9 mouse cellular contexts compared by ENCODE assay signal in the genomic region with DNA sequence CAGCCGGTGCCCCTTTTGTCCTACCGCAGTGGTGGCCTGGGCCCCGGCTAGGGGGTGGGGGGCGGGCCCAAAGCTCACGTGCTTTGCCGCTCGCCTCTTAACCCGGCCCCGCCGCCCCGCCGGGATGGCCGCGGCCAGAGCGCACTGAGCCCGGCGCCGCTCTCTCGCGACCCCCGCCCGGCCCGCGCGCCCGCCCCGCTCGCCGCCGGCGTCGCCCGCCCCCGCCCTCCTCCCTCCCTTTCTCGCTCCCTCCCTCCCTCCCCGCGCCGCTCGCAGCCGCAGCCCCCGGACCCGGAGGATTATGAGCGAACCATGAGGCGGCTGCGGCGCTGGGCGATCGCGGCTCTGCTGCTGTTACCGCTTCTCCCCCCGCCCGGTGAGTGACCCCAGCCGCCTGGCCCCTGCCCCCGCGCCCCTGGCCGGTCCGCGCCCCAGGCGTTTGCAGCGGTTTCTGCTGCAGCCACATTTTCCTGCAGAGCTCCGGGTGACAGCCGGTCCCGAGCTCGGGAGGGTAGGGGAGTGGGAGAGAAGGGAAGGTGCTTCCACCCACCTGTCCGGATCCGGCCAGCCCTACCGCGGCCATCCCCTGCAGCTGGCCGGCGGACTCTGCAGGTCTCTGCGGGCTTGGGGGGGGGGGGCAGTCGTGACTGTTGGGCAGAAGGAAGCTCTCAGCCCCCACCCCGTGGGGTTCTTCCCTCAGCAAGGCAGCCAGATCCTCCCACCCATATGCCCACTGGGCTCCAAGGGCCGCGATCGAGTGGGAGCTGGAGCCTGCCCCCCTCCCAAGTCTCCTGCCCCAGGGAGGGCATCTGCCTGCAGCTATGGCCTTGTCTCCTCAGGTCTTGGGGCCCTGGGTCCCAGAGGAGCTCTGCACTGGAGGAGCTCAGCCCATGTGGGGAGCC. TPM values are rescaled to one million over a fixed set of nuclear protein-coding genes. Genes with fewer than 3 reads are reported as not detected.
DNase-seq lines count a peak whose midpoint lies in the region; ATAC-seq and TF ChIP-seq lines count a peak whose summit lies in the region.
"Had no signal": no experiment of that assay in that cellular context is flagged by ENCODE, and none has a peak within 500 bp of the region (broad histone marks: within the 10 kb centered on the region; RNA-seq: fewer than 3 reads in every experiment).

A gene (plus strand): TSS at position 131 of the 902 bp plus-strand sequence.

- H3K27me3 ChIP-seq in forebrain, embryonic 12.5 days, result peaks cover 54% of the 10 kb centered on the region
- H3K27me3 ChIP-seq in limb, embryonic 11.5 days (ENCODE audit: control insufficient read depth, insufficient read depth, low read length), result peaks cover 26% of the 10 kb centered on the region
- H3K27me3 ChIP-seq in small intestine, adult 2 months (ENCODE audit: control insufficient read depth, insufficient read depth, low read length), result peaks cover 22% of the 10 kb centered on the region

- DNase-seq in adrenal gland, postnatal 14 days, result peak; percentile 45
- no peak for DNase-seq in adrenal gland, adult 2 months
- no peak for DNase-seq in left cerebral cortex, adult 2 months (ENCODE audit: extremely low spot score in 1 of 2, low spot score in 2 of 2)
- no peak for DNase-seq in left cerebral cortex, adult 11 months (ENCODE audit: low spot score)
- peak; percentile 46 for DNase-seq in limb, embryonic 11.5 days (ENCODE audit: low spot score)

- intact Hi-C loops in left cerebral cortex, adult 2 months (cut with DNase I), result no loop called here

- peaks cover 26% of the 10 kb centered on the region for H3K4me1 ChIP-seq in forebrain, embryonic 12.5 days
- H3K4me1 ChIP-seq in limb, embryonic 11.5 days (ENCODE audit: control insufficient read depth, insufficient read depth, low read length), result peaks cover 11% of the 10 kb centered on the region
- no peaks in the 10 kb centered on the region for H3K4me1 ChIP-seq in small intestine, adult 2 months (ENCODE audit: control insufficient read depth, insufficient read depth, insufficient read length, low read length)

- TF ChIP-seq POLR2A in small intestine, adult 2 months (IDR thresholded peaks at IDR 0.05; ENCODE audit: low read depth, low read length), result no peak

- TF ChIP-seq CTCF in left cerebral cortex, adult 2 months (IDR thresholded peaks at IDR 0.05), result no peak
- TF ChIP-seq CTCF in small intestine, adult 2 months (IDR thresholded peaks at IDR 0.05; ENCODE audit: extremely low read depth, insufficient read length, insufficient replicate concordance, low read depth, low read length), result no peak

- H3K4me3 ChIP-seq in left cerebral cortex, adult 2 months, result peak within 1 kb of the TSS; percentile 95
- peak within 1 kb of the TSS; percentile 60 for H3K4me3 ChIP-seq in forebrain, embryonic 12.5 days (replicated peaks)
- peak within 1 kb of the TSS; percentile 61 for H3K4me3 ChIP-seq in limb, embryonic 11.5 days (ENCODE audit: low read depth, low read length)
- H3K4me3 ChIP-seq in small intestine, adult 2 months (ENCODE audit: low read depth, low read length), result peak within 1 kb of the TSS; percentile 54
- H3K4me3 ChIP-seq: erythroblast, embryonic 14.5 days had no signal

- peak within 1 kb of the TSS; percentile 98 for H3K4me2 ChIP-seq in forebrain, embryonic 12.5 days
- peak within 1 kb of the TSS; percentile 100 for H3K4me2 ChIP-seq in limb, embryonic 11.5 days (ENCODE audit: low read depth, severe bottlenecking)

- H3K36me3 ChIP-seq in forebrain, embryonic 12.5 days (replicated peaks), result no peaks in the 10 kb centered on the region
- no peaks in the 10 kb centered on the region for H3K36me3 ChIP-seq in limb, embryonic 11.5 days (ENCODE audit: control insufficient read depth, insufficient read depth, low read length)
- H3K36me3 ChIP-seq in small intestine, adult 2 months (ENCODE audit: control insufficient read depth, insufficient read depth, low read length), result no peaks in the 10 kb centered on the region

- peak within 1 kb of the TSS; percentile 98 for H3K27ac ChIP-seq in left cerebral cortex, adult 2 months
- H3K27ac ChIP-seq in forebrain, embryonic 12.5 days, result no peak within 1 kb of the TSS
- no peak within 1 kb of the TSS for H3K27ac ChIP-seq in limb, embryonic 11.5 days (replicated peaks; ENCODE audit: low read depth, low read length)
- H3K27ac ChIP-seq in small intestine, adult 2 months (ENCODE audit: insufficient read depth, low read depth, low read length), result no peak within 1 kb of the TSS

- ATAC-seq in forebrain, embryonic 12.5 days (ENCODE audit: low FRiP score), result peak; percentile 57
- peak; percentile 6; the same call in 1 of the 2 replicates for ATAC-seq in limb, embryonic 11.5 days (ENCODE audit: insufficient number of reproducible peaks, low FRiP score, low TSS enrichment, low read depth)
- ATAC-seq in erythroblast, adult 5-6 weeks (replicated peaks; ENCODE audit: low FRiP score, poor library complexity, severe bottlenecking), result no peak

- no peaks in the 10 kb centered on the region for H3K9me3 ChIP-seq in forebrain, embryonic 12.5 days
- no peaks in the 10 kb centered on the region for H3K9me3 ChIP-seq in limb, embryonic 11.5 days (ENCODE audit: control insufficient read depth, low read length)

- H3K9ac ChIP-seq in forebrain, embryonic 12.5 days, result peak within 1 kb of the TSS; percentile 70
- H3K9ac ChIP-seq in limb, embryonic 11.5 days (ENCODE audit: low read length), result peak within 1 kb of the TSS; percentile 64

- under 1% methylated on average over 51 of the region's 76 CpGs for WGBS in forebrain, embryonic 12.5 days
- WGBS in limb, embryonic 11.5 days, result under 1% methylated on average over 63 of the region's 76 CpGs
- 1% methylated on average over 45 of the region's 76 CpGs for WGBS in small intestine, adult 2 months

RNA-seq across cellular contexts. Expression of the gene that starts here (rescaled TPM):
- 10.3 and 17.2 TPM in 2 replicates for total RNA-seq in adrenal gland, postnatal 14 days (2021)
- total RNA-seq in adrenal gland, adult 2 months (2021), result 1 to 10 TPM; 2.9 to 3.4 TPM
- 9.2 and 11.0 TPM in 2 replicates for polyA plus RNA-seq in adrenal gland, adult 2 months (2012; rRNA removed)
- 100 to 1,000 TPM; 128 to 140 TPM for total RNA-seq in left cerebral cortex, adult 2 months (2021)
- 22.7 and 23.0 TPM in 2 replicates for polyA plus RNA-seq in forebrain, embryonic 12.5 days (2016; fragmentation: Nextera tagmentation; extraction: Ambion mirVana)
- 14.2 and 15.4 TPM in 2 replicates for polyA plus RNA-seq in limb, embryonic 11.5 days (2014; fragmentation: Nextera tagmentation; extraction: Ambion mirVana)
- 3.1 TPM in 2 replicates for polyA plus RNA-seq in small intestine, adult 2 months (2012; rRNA removed)
- total RNA-seq in erythroblast, adult 5-6 weeks (2015; ENCODE audit: low replicate concordance), result not detected in 2 replicates
- not detected in 2 replicates for total RNA-seq in erythroblast, adult 5-6 weeks (2017; ENCODE audit: low replicate concordance)

Comparison
In these comparisons a context has a peak if more than half of its experiments do, and no peak if none do; other contexts are left out.
1. DNase-seq: peak in adrenal gland, postnatal 14 days (single experiment) and limb, embryonic 11.5 days (single experiment); none in adrenal gland, adult 2 months (single experiment), left cerebral cortex, adult 2 months (0 of 2) and left cerebral cortex, adult 11 months (single experiment).
2. Peak in every context shown above with its lines, with median percentiles within 50 percentile points of each other: H3K4me3 ChIP-seq.